Mouse (Mus musculus): ENCODE results near the gene Pomgnt2.

Pomgnt2 gene

GRCm38 (mm10) chr9:121997010-121997409, at the start of gene Pomgnt2:
Gene Pomgnt2 (minus strand): TSS chr9:121997110.
- in situ Hi-C loops (cut with MboI; ENCODE audit: low pct_unique_long_range_greater_than_20kb in 1 of 2, low sequenced_read_pairs in 2 of 2, unreplicated experiment in 1 of 2), result no loop called here

GRCm38 (mm10) chr9:122039848-122040247, 42.9 kb upstream of the Pomgnt2 start:
- in situ Hi-C loops (cut with MboI; ENCODE audit: low pct_unique_long_range_greater_than_20kb in 1 of 2, low sequenced_read_pairs in 2 of 2, unreplicated experiment in 1 of 2), result no loop called here

- in situ Hi-C loops (cut with MboI; ENCODE audit: low pct_unique_long_range_greater_than_20kb in 1 of 2, low sequenced_read_pairs in 2 of 2, unreplicated experiment in 1 of 2), result no loop called here
Observed at GRCm38 (mm10) chr9:122038631-122039030, 41.7 kb upstream of the Pomgnt2 start.

- in situ Hi-C loops (cut with MboI; ENCODE audit: low pct_unique_long_range_greater_than_20kb in 1 of 2, low sequenced_read_pairs in 2 of 2, unreplicated experiment in 1 of 2), result no loop called here
Observed at GRCm38 (mm10) chr9:122036496-122037054, 39.7 kb upstream of the Pomgnt2 start.

GRCm38 (mm10) chr9:122035807-122036206, 38.9 kb upstream of the Pomgnt2 start:
- in situ Hi-C loops (cut with MboI; ENCODE audit: low pct_unique_long_range_greater_than_20kb in 1 of 2, low sequenced_read_pairs in 2 of 2, unreplicated experiment in 1 of 2), result no loop called here

- in situ Hi-C loops (cut with MboI; ENCODE audit: low pct_unique_long_range_greater_than_20kb in 1 of 2, low sequenced_read_pairs in 2 of 2, unreplicated experiment in 1 of 2), result no loop called here
Observed at GRCm38 (mm10) chr9:122034949-122035348, 38.0 kb upstream of the Pomgnt2 start.

- in situ Hi-C loops (cut with MboI; ENCODE audit: low pct_unique_long_range_greater_than_20kb in 1 of 2, low sequenced_read_pairs in 2 of 2, unreplicated experiment in 1 of 2), result no loop called here
Observed at GRCm38 (mm10) chr9:122032071-122032470, 35.2 kb upstream of the Pomgnt2 start.

GRCm38 (mm10) chr9:122030706-122031105, 33.8 kb upstream of the Pomgnt2 start:
- in situ Hi-C loops (cut with MboI; ENCODE audit: low pct_unique_long_range_greater_than_20kb in 1 of 2, low sequenced_read_pairs in 2 of 2, unreplicated experiment in 1 of 2), result no loop called here

GRCm38 (mm10) chr9:122029765-122030164, 32.9 kb upstream of the Pomgnt2 start:
- in situ Hi-C loops (cut with MboI; ENCODE audit: low pct_unique_long_range_greater_than_20kb in 1 of 2, low sequenced_read_pairs in 2 of 2, unreplicated experiment in 1 of 2), result loop anchor here in 1 of 2 experiments (10.0 kb wide), 1 partner anchor 155 kb away; no protein-coding TSS in a partner anchor

GRCm38 (mm10) chr9:122027914-122028745, 31.2 kb upstream of the Pomgnt2 start:
- in situ Hi-C loops (cut with MboI; ENCODE audit: low pct_unique_long_range_greater_than_20kb in 1 of 2, low sequenced_read_pairs in 2 of 2, unreplicated experiment in 1 of 2), result loop anchor here in 1 of 2 experiments (10.0 kb wide), 1 partner anchor 157 kb away; no protein-coding TSS in a partner anchor

- in situ Hi-C loops (cut with MboI; ENCODE audit: low pct_unique_long_range_greater_than_20kb in 1 of 2, low sequenced_read_pairs in 2 of 2, unreplicated experiment in 1 of 2), result loop anchor here in 1 of 2 experiments (10.0 kb wide), 1 partner anchor 158 kb away; no protein-coding TSS in a partner anchor
Observed at GRCm38 (mm10) chr9:122027081-122027913, 30.4 kb upstream of the Pomgnt2 start.

GRCm38 (mm10) chr9:122025855-122026590, 29.1 kb upstream of the Pomgnt2 start:
- in situ Hi-C loops (cut with MboI; ENCODE audit: low pct_unique_long_range_greater_than_20kb in 1 of 2, low sequenced_read_pairs in 2 of 2, unreplicated experiment in 1 of 2), result loop anchor here in 1 of 2 experiments (10.0 kb wide), 1 partner anchor 159 kb away; no protein-coding TSS in a partner anchor

- in situ Hi-C loops (cut with MboI; ENCODE audit: low pct_unique_long_range_greater_than_20kb in 1 of 2, low sequenced_read_pairs in 2 of 2, unreplicated experiment in 1 of 2), result loop anchor here in 1 of 2 experiments (10.0 kb wide), 1 partner anchor 160 kb away; no protein-coding TSS in a partner anchor
Observed at GRCm38 (mm10) chr9:122024419-122024818, 27.5 kb upstream of the Pomgnt2 start.

- in situ Hi-C loops (cut with MboI; ENCODE audit: low pct_unique_long_range_greater_than_20kb in 1 of 2, low sequenced_read_pairs in 2 of 2, unreplicated experiment in 1 of 2), result loop anchor here in 1 of 2 experiments (10.0 kb wide), 1 partner anchor 161 kb away; no protein-coding TSS in a partner anchor
Observed at GRCm38 (mm10) chr9:122023873-122024272, 27.0 kb upstream of the Pomgnt2 start.

- in situ Hi-C loops (cut with MboI; ENCODE audit: low pct_unique_long_range_greater_than_20kb in 1 of 2, low sequenced_read_pairs in 2 of 2, unreplicated experiment in 1 of 2), result loop anchor here in 1 of 2 experiments (10.0 kb wide), 1 partner anchor 162 kb away; no protein-coding TSS in a partner anchor
Observed at GRCm38 (mm10) chr9:122022776-122023175, 25.9 kb upstream of the Pomgnt2 start.

- in situ Hi-C loops (cut with MboI; ENCODE audit: low pct_unique_long_range_greater_than_20kb in 1 of 2, low sequenced_read_pairs in 2 of 2, unreplicated experiment in 1 of 2), result loop anchor here in 1 of 2 experiments (10.0 kb wide), 1 partner anchor 163 kb away; no protein-coding TSS in a partner anchor
Observed at GRCm38 (mm10) chr9:122021581-122021980, 24.7 kb upstream of the Pomgnt2 start.

- in situ Hi-C loops (cut with MboI; ENCODE audit: low pct_unique_long_range_greater_than_20kb in 1 of 2, low sequenced_read_pairs in 2 of 2, unreplicated experiment in 1 of 2), result loop anchor here in 1 of 2 experiments (10.0 kb wide), 1 partner anchor 164 kb away; no protein-coding TSS in a partner anchor
Observed at GRCm38 (mm10) chr9:122021171-122021570, 24.3 kb upstream of the Pomgnt2 start.

- in situ Hi-C loops (cut with MboI; ENCODE audit: low pct_unique_long_range_greater_than_20kb in 1 of 2, low sequenced_read_pairs in 2 of 2, unreplicated experiment in 1 of 2), result loop anchor here in 1 of 2 experiments (10.0 kb wide), 1 partner anchor 164 kb away; no protein-coding TSS in a partner anchor
Observed at GRCm38 (mm10) chr9:122020321-122020720, 23.4 kb upstream of the Pomgnt2 start.
